Mouse (Mus musculus): ENCODE results near the gene Mlana.

Gene Mlana

GRCm38 (mm10) chr19:29753939-29754338, 56.3 kb downstream of the Mlana start:
- DNase-seq (ENCODE audit: low spot score in 2 of 2), result no peak
